Mouse (Mus musculus) brain, embryonic 14.5 days (tissue): ENCODE results near the gene Btbd9.

Experiments used
- CTCF ChIP-seq: fragments of 200-500 bp; IDR thresholded peaks from 2 replicates; pipeline ENCODE4 v1.5.1; 2012; ENCODE audit warnings: inconsistent platforms, mild to moderate bottlenecking, moderate library complexity, borderline replicate concordance; ENCODE audit not compliant: insufficient read depth, insufficient read length; ENCODE audit errors: extremely low read depth
- POLR2A ChIP-seq: fragments of 200-500 bp; IDR thresholded peaks from 2 replicates; pipeline ENCODE4 v1.6.1; 2012; ENCODE audit warnings: mild to moderate bottlenecking, inconsistent platforms, borderline replicate concordance; ENCODE audit not compliant: poor library complexity, insufficient read depth, insufficient read length, severe bottlenecking; ENCODE audit errors: extremely low read depth

GRCm38 (mm10) chr17:30269136-30270063, 306.9 kb downstream of the Btbd9 start:
- no peak for TF ChIP-seq CTCF
- TF ChIP-seq POLR2A, result no peak
